Mouse (Mus musculus) liver, embryonic 12.5 days (tissue): ENCODE results near the gene Prim2. TPM values are rescaled to one million over a fixed set of nuclear protein-coding genes. Genes with fewer than 3 reads are reported as not detected.
A peak's percentile ranks its signal among the peaks of the same experiment; 100 is the strongest.

ENCODE experiments used
- ATAC-seq: fragments of 200-750 bp; cut with Nextera tagmentation; 2 replicates; pipeline ENCODE4 v1.8.0; 2017; ENCODE audit warnings: moderate number of reproducible peaks, mild to moderate bottlenecking, moderate library complexity
- H3K27ac ChIP-seq: fragments of 300-500 bp; sonication (generic); 2 replicates; pipeline ENCODE4 v1.5.1; 2016; ENCODE audit warnings: mild to moderate bottlenecking
- H3K27me3 ChIP-seq: fragments of 300-500 bp; sonication (generic); replicated peaks from 2 replicates; pipeline ENCODE4 v1.6.1; 2016; ENCODE audit warnings: mild to moderate bottlenecking, moderate library complexity
- H3K36me3 ChIP-seq: fragments of 300-500 bp; sonication (generic); 2 replicates; pipeline ENCODE4 v1.6.1; 2016; ENCODE audit warnings: mild to moderate bottlenecking, moderate library complexity
- H3K4me1 ChIP-seq: fragments of 300-500 bp; sonication (generic); 2 replicates; pipeline ENCODE4 v1.6.1; 2016
- H3K4me2 ChIP-seq: fragments of 300-500 bp; sonication (generic); 2 replicates; pipeline ENCODE4 v1.6.1; 2016; ENCODE audit warnings: mild to moderate bottlenecking, moderate library complexity
- H3K4me3 ChIP-seq: fragments of 300-500 bp; sonication (generic); 2 replicates; pipeline ENCODE4 v1.5.1; 2016; ENCODE audit warnings: mild to moderate bottlenecking, moderate library complexity
- H3K9ac ChIP-seq: fragments of 300-500 bp; sonication (generic); 2 replicates; pipeline ENCODE4 v1.6.1; 2016; ENCODE audit warnings: mild to moderate bottlenecking, moderate library complexity
- H3K9me3 ChIP-seq: fragments of 300-500 bp; sonication (generic); replicated peaks from 2 replicates; pipeline ENCODE4 v1.6.1; 2016; ENCODE audit warnings: mild to moderate bottlenecking, moderate library complexity
- WGBS: fragments of 180-500 bp; shearing (Covaris S2); methylation state at CpG from one replicate; pipeline ENCODE4 v1.1.7; 2016; ENCODE audit not compliant: insufficient replicate concordance; 5-methylcytosine and 5-hydroxymethylcytosine counted together
- polyA plus RNA-seq: library from polyadenylated mRNA; unstranded; fragments of >200 nt; fragmentation: Nextera tagmentation; extraction: Ambion mirVana; gene quantifications from 2 replicates; pipeline ENCODE4 v1.2.1, GENCODE M21; 2016

The Prim2 gene
- polyA plus RNA-seq, 1 experiment from 2014 or later, result 49.2 TPM

- Histone ChIP-seq H3K4me2 (no peak overlapping the region), H3K27me3 (no peaks in the 10 kb centered on the region), H3K4me1 (peaks cover 43% of the 10 kb centered on the region), H3K9ac (no peak overlapping the region), H3K27ac (peak overlapping the region; percentile 15; the same call in 1 of the 2 replicates), H3K9me3 (no peaks in the 10 kb centered on the region), H3K36me3 (0 out of 2 replicates have a peak, but pooled peaks cover 4% of the 10 kb centered on the region), H3K4me3 (no peak overlapping the region)
- no peak for ATAC-seq
- WGBS, result 57% methylated on average over 6 of the region's 6 CpGs
Measured at GRCm38 (mm10) chr1:33578593-33578992, 91.0 kb downstream of the Prim2 start.

GRCm38 (mm10) chr1:33574459-33574858, 95.1 kb downstream of the Prim2 start:
- Histone ChIP-seq H3K4me2 (peak overlapping the region; percentile 62), H3K27ac (peak overlapping the region; percentile 87), H3K9me3 (no peaks in the 10 kb centered on the region), H3K27me3 (no peaks in the 10 kb centered on the region), H3K4me3 (peak overlapping the region; percentile 12), H3K9ac (peak overlapping the region; percentile 36; the same call in 1 of the 2 replicates), H3K4me1 (peaks cover 57% of the 10 kb centered on the region), H3K36me3 (no peaks in the 10 kb centered on the region)
- WGBS, result 28% methylated on average over 6 of the region's 6 CpGs
- peak; percentile 99 for ATAC-seq

GRCm38 (mm10) chr1:33565764-33566401, 103.7 kb downstream of the Prim2 start:
- Histone ChIP-seq H3K4me3 (no peak overlapping the region), H3K9ac (no peak overlapping the region), H3K9me3 (no peaks in the 10 kb centered on the region), H3K4me2 (no peak overlapping the region), H3K27me3 (no peaks in the 10 kb centered on the region), H3K4me1 (peaks cover 9% of the 10 kb centered on the region), H3K36me3 (no peaks in the 10 kb centered on the region), H3K27ac (peak overlapping the region; percentile 11; the same call in 1 of the 2 replicates)
- 41% methylated on average over 7 of the region's 7 CpGs for WGBS
- peak; percentile 83 for ATAC-seq

- no peaks in the 10 kb centered on the region for H3K36me3 ChIP-seq
- H3K27ac ChIP-seq, result no peak overlapping the region
- ATAC-seq, result no peak
- H3K9ac ChIP-seq, result no peak overlapping the region
- H3K9me3 ChIP-seq, result no peaks in the 10 kb centered on the region
- peaks cover 9% of the 10 kb centered on the region for H3K4me1 ChIP-seq
- WGBS, result 77% methylated on average over 6 of the region's 6 CpGs
- H3K27me3 ChIP-seq, result no peaks in the 10 kb centered on the region
- H3K4me2 ChIP-seq, result no peak overlapping the region
- no peak overlapping the region for H3K4me3 ChIP-seq
Measured at GRCm38 (mm10) chr1:33564032-33564431, 105.6 kb downstream of the Prim2 start.

- Histone ChIP-seq H3K27ac (no peak overlapping the region), H3K4me1 (peaks cover 9% of the 10 kb centered on the region), H3K9me3 (no peaks in the 10 kb centered on the region), H3K4me2 (no peak overlapping the region), H3K4me3 (no peak overlapping the region), H3K27me3 (no peaks in the 10 kb centered on the region), H3K36me3 (no peaks in the 10 kb centered on the region), H3K9ac (no peak overlapping the region)
- no peak for ATAC-seq
- WGBS, result 85% methylated on average over 3 of the region's 3 CpGs
Measured at GRCm38 (mm10) chr1:33563611-33564010, 106.0 kb downstream of the Prim2 start.

- Histone ChIP-seq H3K9ac (no peak overlapping the region), H3K9me3 (no peaks in the 10 kb centered on the region), H3K36me3 (0 out of 2 replicates have a peak, but pooled peaks cover under 1% of the 10 kb centered on the region), H3K27me3 (no peaks in the 10 kb centered on the region), H3K4me2 (no peak overlapping the region), H3K4me3 (no peak overlapping the region), H3K4me1 (no peaks in the 10 kb centered on the region), H3K27ac (no peak overlapping the region)
- no peak for ATAC-seq
- WGBS, result 30% methylated on average over 4 of the region's 4 CpGs
Measured at GRCm38 (mm10) chr1:33556638-33557037, 113.0 kb downstream of the Prim2 start.

- WGBS, result 89% methylated on average over 2 of the region's 2 CpGs
- Histone ChIP-seq H3K27me3 (no peaks in the 10 kb centered on the region), H3K9me3 (no peaks in the 10 kb centered on the region), H3K36me3 (peaks cover 4% of the 10 kb centered on the region; the same call in 1 of the 2 replicates), H3K4me3 (no peak overlapping the region), H3K27ac (no peak overlapping the region), H3K4me2 (no peak overlapping the region), H3K4me1 (no peaks in the 10 kb centered on the region), H3K9ac (no peak overlapping the region)
- no peak for ATAC-seq
Measured at GRCm38 (mm10) chr1:33555626-33556025, 114.0 kb downstream of the Prim2 start.

- Histone ChIP-seq H3K4me3 (no peak overlapping the region), H3K4me1 (no peaks in the 10 kb centered on the region), H3K4me2 (no peak overlapping the region), H3K27ac (no peak overlapping the region), H3K36me3 (peaks cover 4% of the 10 kb centered on the region; the same call in 1 of the 2 replicates), H3K27me3 (no peaks in the 10 kb centered on the region), H3K9ac (no peak overlapping the region), H3K9me3 (no peaks in the 10 kb centered on the region)
- 86% methylated on average over 9 of the region's 9 CpGs for WGBS
- no peak for ATAC-seq
Measured at GRCm38 (mm10) chr1:33551350-33551749, 118.2 kb downstream of the Prim2 start.

GRCm38 (mm10) chr1:33541708-33542107, 127.9 kb downstream of the Prim2 start:
- no peak for ATAC-seq

GRCm38 (mm10) chr1:33537948-33538347, 131.6 kb downstream of the Prim2 start:
- no peaks in the 10 kb centered on the region for H3K27me3 ChIP-seq
- H3K4me2 ChIP-seq, result no peak overlapping the region
- H3K9ac ChIP-seq, result no peak overlapping the region
- peaks cover 31% of the 10 kb centered on the region for H3K36me3 ChIP-seq
- ATAC-seq, result no peak
- H3K27ac ChIP-seq, result no peak overlapping the region
- no peak overlapping the region for H3K4me3 ChIP-seq
- H3K9me3 ChIP-seq, result 0 out of 2 replicates have a peak, but pooled peaks cover 10% of the 10 kb centered on the region
- peaks cover 13% of the 10 kb centered on the region for H3K4me1 ChIP-seq

More at GRCm38 (mm10) chr1:33541708-33542107, 127.9 kb downstream of the Prim2 start:
- no peak overlapping the region for H3K4me2 ChIP-seq
- 0 out of 2 replicates have a peak, but pooled peaks cover 8% of the 10 kb centered on the region for H3K9me3 ChIP-seq
- no peaks in the 10 kb centered on the region for H3K27me3 ChIP-seq
- H3K4me1 ChIP-seq, result peaks cover 13% of the 10 kb centered on the region
- H3K9ac ChIP-seq, result no peak overlapping the region
- WGBS, result 73% methylated on average over 7 of the region's 7 CpGs
- no peak overlapping the region for H3K27ac ChIP-seq
- no peak overlapping the region for H3K4me3 ChIP-seq
- H3K36me3 ChIP-seq, result peaks cover 28% of the 10 kb centered on the region

GRCm38 (mm10) chr1:33536272-33537004, 133.2 kb downstream of the Prim2 start:
- H3K4me1 ChIP-seq, result peaks cover 10% of the 10 kb centered on the region
- H3K36me3 ChIP-seq, result peaks cover 26% of the 10 kb centered on the region
- 93% methylated on average over 4 of the region's 4 CpGs for WGBS
- H3K9me3 ChIP-seq, result 0 out of 2 replicates have a peak, but pooled peaks cover 10% of the 10 kb centered on the region
- no peak overlapping the region for H3K4me2 ChIP-seq
- ATAC-seq, result no peak
- no peak overlapping the region for H3K27ac ChIP-seq
- H3K4me3 ChIP-seq, result no peak overlapping the region
- H3K9ac ChIP-seq, result no peak overlapping the region
- no peaks in the 10 kb centered on the region for H3K27me3 ChIP-seq

GRCm38 (mm10) chr1:33535140-33535686, 134.4 kb downstream of the Prim2 start:
- no peak for ATAC-seq
- 76% methylated on average over 2 of the region's 2 CpGs for WGBS

More at GRCm38 (mm10) chr1:33535140-33535686, 134.4 kb downstream of the Prim2 start:
- Histone ChIP-seq H3K4me1 (peaks cover 19% of the 10 kb centered on the region), H3K27me3 (no peaks in the 10 kb centered on the region), H3K27ac (no peak overlapping the region), H3K4me2 (no peak overlapping the region), H3K36me3 (peaks cover 20% of the 10 kb centered on the region), H3K9ac (no peak overlapping the region), H3K9me3 (0 out of 2 replicates have a peak, but pooled peaks cover 10% of the 10 kb centered on the region), H3K4me3 (no peak overlapping the region)
